Comparison of ENCODE assay signal across 18 mouse cellular contexts in genomic region chr10:71413401-71413800, GRCm38 (mm10).
A peak's percentile ranks its signal among the peaks of the same experiment; 100 is the strongest.
DNase-seq lines count a peak whose midpoint lies in the region; ATAC-seq and TF ChIP-seq lines count a peak whose summit lies in the region.
"Had no signal": no experiment of that assay in that cellular context is flagged by ENCODE, and none has a peak within 500 bp of the region (broad histone marks: within the 10 kb centered on the region; RNA-seq: fewer than 3 reads in every experiment).

No protein-coding gene starts in this region.

- 67% methylated on average over 12 of the region's 12 CpGs for WGBS in lung, embryonic 16.5 days
- WGBS in hindbrain, embryonic 10.5 days, result 88% methylated on average over 12 of the region's 12 CpGs

- intact Hi-C loops in gastrocnemius, adult 2 months (cut with DNase I), result no loop called here

- H3K4me3 ChIP-seq in gastrocnemius, adult 2 months, result peak overlapping the region; percentile 47
- no peak overlapping the region for H3K4me3 ChIP-seq in lung, embryonic 16.5 days (ENCODE audit: low read length)
- H3K4me3 ChIP-seq in hindbrain, embryonic 10.5 days, result no peak overlapping the region
- H3K4me3 ChIP-seq: embryonic facial prominence, embryonic 15.5 days; midbrain, embryonic 13.5 days; neural tube, embryonic 12.5 days had no signal

- no peaks in the 10 kb centered on the region for H3K36me3 ChIP-seq in lung, embryonic 16.5 days (ENCODE audit: control insufficient read depth, insufficient read depth, low read length)
- H3K36me3 ChIP-seq in hindbrain, embryonic 10.5 days, result no peaks in the 10 kb centered on the region
- H3K36me3 ChIP-seq: embryonic facial prominence, embryonic 15.5 days; midbrain, embryonic 13.5 days; neural tube, embryonic 12.5 days had no signal

- peak overlapping the region; percentile 48; the same call in 1 of the 2 replicates for H3K27ac ChIP-seq in gastrocnemius, adult 2 months
- 0 out of 2 replicates have a peak overlapping the region, but pooled peaks have one; percentile 7 for H3K27ac ChIP-seq in lung, embryonic 16.5 days (ENCODE audit: low read length)
- H3K27ac ChIP-seq in hindbrain, embryonic 10.5 days, result no peak overlapping the region
- H3K27ac ChIP-seq: embryonic facial prominence, embryonic 15.5 days; hindbrain, postnatal 0 days; liver, embryonic 14.5 days; midbrain, embryonic 13.5 days; neural tube, embryonic 12.5 days had no signal

- H3K4me2 ChIP-seq in lung, embryonic 16.5 days (ENCODE audit: low read depth, low read length), result 0 out of 2 replicates have a peak overlapping the region, but pooled peaks have one; percentile 7
- H3K4me2 ChIP-seq: embryonic facial prominence, embryonic 15.5 days; midbrain, embryonic 13.5 days; neural tube, embryonic 12.5 days had no signal

- no peak for TF ChIP-seq CTCF in gastrocnemius, adult 2 months (IDR thresholded peaks at IDR 0.05)

- no peaks in the 10 kb centered on the region for H3K27me3 ChIP-seq in lung, embryonic 16.5 days (ENCODE audit: control insufficient read depth, insufficient read depth, low read depth, low read length)
- no peaks in the 10 kb centered on the region for H3K27me3 ChIP-seq in hindbrain, embryonic 10.5 days (ENCODE audit: insufficient read depth, poor library complexity, severe bottlenecking)
- H3K27me3 ChIP-seq: embryonic facial prominence, embryonic 15.5 days; midbrain, embryonic 13.5 days; neural tube, embryonic 12.5 days had no signal

- H3K9ac ChIP-seq in lung, embryonic 16.5 days (ENCODE audit: low read length), result no peak overlapping the region
- H3K9ac ChIP-seq: embryonic facial prominence, embryonic 15.5 days; forebrain, postnatal 0 days; liver, embryonic 14.5 days; midbrain, embryonic 13.5 days; neural tube, embryonic 12.5 days had no signal

- no peaks in the 10 kb centered on the region for H3K4me1 ChIP-seq in lung, embryonic 16.5 days (replicated peaks; ENCODE audit: control insufficient read depth, insufficient read depth, low read length)
- H3K4me1 ChIP-seq in hindbrain, embryonic 10.5 days (replicated peaks), result no peaks in the 10 kb centered on the region
- H3K4me1 ChIP-seq: embryonic facial prominence, embryonic 15.5 days; midbrain, embryonic 13.5 days; neural tube, embryonic 12.5 days had no signal

- no peaks in the 10 kb centered on the region for H3K9me3 ChIP-seq in lung, embryonic 16.5 days (ENCODE audit: control insufficient read depth, low read length)
- H3K9me3 ChIP-seq in hindbrain, embryonic 10.5 days, result no peaks in the 10 kb centered on the region
- H3K9me3 ChIP-seq: embryonic facial prominence, embryonic 15.5 days; midbrain, embryonic 13.5 days; neural tube, embryonic 12.5 days had no signal

- no peak for DNase-seq in gastrocnemius, adult 2 months
- no peak for DNase-seq in gastrocnemius, adult 8-10 months (ENCODE audit: low spot score in 2 of 2)
- DNase-seq in kidney, adult 9 months, result peak; percentile 25
- no peak for DNase-seq in kidney, adult 8-10 months
- no peak for DNase-seq in right cerebral cortex, adult 18-20 months
- DNase-seq in hindbrain, embryonic 10.5 days (ENCODE audit: low spot score), result no peak
- DNase-seq: adrenal gland, postnatal 14 days; cerebellum, adult 11-12 months; forebrain, postnatal 0 days; kidney, adult 11 months; layer of hippocampus, postnatal 36 days had no signal

- peak; percentile 47; the same call in 1 of the 2 replicates for ATAC-seq in lung, embryonic 16.5 days (ENCODE audit: low read depth)
- ATAC-seq in inflammation-experienced regulatory T-cells, adult 6 months, result no peak
- ATAC-seq: forebrain, postnatal 0 days; hindbrain, postnatal 0 days; midbrain, embryonic 13.5 days had no signal
